Mouse (Mus musculus) forebrain, embryonic 15.5 days (tissue): ENCODE measurements around the gene 4930442H23Rik. TPM values are rescaled to one million over a fixed set of nuclear protein-coding genes. Genes with fewer than 3 reads are reported as not detected.
"Not testable (repeated sequence)": the region's sequence is repeated elsewhere in the genome, so short reads cannot be mapped to it uniquely, and the experiment has no call there.

ENCODE experiments used
- ATAC-seq: fragments of 200-750 bp; cut with Nextera tagmentation; replicated peaks from 2 replicates; pipeline ENCODE4 v1.8.0; 2017; ENCODE audit warnings: mild to moderate bottlenecking, moderate TSS enrichment, moderate library complexity
- H3K27ac ChIP-seq: fragments of 300-500 bp; sonication (generic); replicated peaks from 2 replicates; pipeline ENCODE4 v1.5.1; 2015; ENCODE audit warnings: mild to moderate bottlenecking, inconsistent platforms
- H3K27me3 ChIP-seq: fragments of 300-500 bp; sonication (generic); 2 replicates; pipeline ENCODE4 v1.6.1; 2015; ENCODE audit warnings: inconsistent platforms
- H3K36me3 ChIP-seq: fragments of 300-500 bp; sonication (generic); 2 replicates; pipeline ENCODE4 v1.6.1; 2015; ENCODE audit warnings: mild to moderate bottlenecking, inconsistent platforms
- H3K4me1 ChIP-seq: fragments of 300-500 bp; sonication (generic); 2 replicates; pipeline ENCODE4 v1.6.1; 2015; ENCODE audit warnings: inconsistent platforms
- H3K4me2 ChIP-seq: fragments of 300-500 bp; sonication (generic); replicated peaks from 2 replicates; pipeline ENCODE4 v1.6.1; 2015; ENCODE audit warnings: mild to moderate bottlenecking, inconsistent platforms
- H3K4me3 ChIP-seq: fragments of 300-500 bp; sonication (generic); 2 replicates; pipeline ENCODE4 v1.5.1; 2015; ENCODE audit warnings: mild to moderate bottlenecking, inconsistent platforms
- H3K9ac ChIP-seq: fragments of 300-500 bp; sonication (generic); replicated peaks from 2 replicates; pipeline ENCODE4 v1.6.1; 2015; ENCODE audit warnings: mild to moderate bottlenecking, inconsistent platforms
- H3K9me3 ChIP-seq: fragments of 300-500 bp; sonication (generic); 2 replicates; pipeline ENCODE4 v1.6.1; 2016; ENCODE audit warnings: inconsistent platforms
- WGBS: fragments of 180-500 bp; shearing (Covaris S2); methylation state at CpG from one replicate; pipeline ENCODE4 v1.1.7; 2015; ENCODE audit warnings: mixed read lengths; 5-methylcytosine and 5-hydroxymethylcytosine counted together
- polyA plus RNA-seq: library from polyadenylated mRNA; unstranded; fragments of >200 nt; fragmentation: Nextera tagmentation; extraction: Ambion mirVana; gene quantifications from 2 replicates; pipeline ENCODE4 v1.2.1, GENCODE M21; 2015

4930442H23Rik gene
- polyA plus RNA-seq, 1 experiment from 2014 or later = 0.14 TPM

DNA sequence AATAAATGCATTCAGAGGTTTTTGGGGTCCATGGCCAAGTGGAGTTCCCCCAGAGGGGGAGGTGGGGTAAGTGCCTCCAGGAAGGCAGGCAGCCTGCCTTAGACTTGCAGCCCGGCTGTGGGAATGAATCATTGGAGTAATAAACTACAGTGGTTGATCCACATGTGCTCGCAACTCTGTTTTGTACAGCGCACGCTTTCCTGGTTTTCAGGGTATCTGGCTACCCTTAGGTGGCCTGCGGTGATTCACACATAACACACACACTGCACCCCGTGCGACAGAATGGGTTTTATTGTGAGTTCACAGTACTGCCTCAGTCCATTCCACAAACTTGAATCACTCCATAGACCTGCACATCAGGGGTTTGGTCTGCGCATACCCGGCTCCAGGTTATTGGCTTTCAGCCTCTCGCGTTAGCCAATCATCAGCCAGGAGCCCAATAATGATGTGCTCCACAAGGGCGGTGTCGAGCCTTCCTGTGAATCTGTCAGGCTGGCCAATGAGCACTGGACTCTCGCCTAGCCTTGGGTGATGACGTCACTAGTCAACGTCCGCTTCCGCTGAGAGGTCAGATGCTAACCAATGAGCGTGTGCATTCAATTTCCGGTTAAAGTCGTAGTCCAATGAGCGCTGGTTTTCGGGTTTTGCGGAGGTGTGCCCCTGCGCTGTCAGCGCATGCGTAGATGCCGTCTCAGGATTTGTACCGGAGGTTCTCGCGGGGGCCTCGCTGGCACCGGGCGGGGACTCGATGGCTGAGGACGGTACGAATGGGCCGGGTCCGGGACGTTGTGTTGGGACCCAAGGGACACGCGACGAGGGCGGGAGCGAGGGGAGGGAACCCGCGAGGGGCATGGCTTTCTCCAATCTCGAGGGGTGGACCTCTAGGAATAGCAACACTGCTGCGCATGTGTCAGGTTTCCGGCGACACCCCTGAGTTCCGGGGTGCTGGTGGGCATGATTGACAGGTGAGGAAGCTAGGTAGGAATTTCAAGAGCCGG, 1.0 kb downstream of the 4930442H23Rik start, which contains the start of gene Dapk3:
TSS of gene Dapk3 (plus strand) at position 670 of the 998 bp plus-strand sequence.
- Histone ChIP-seq H3K9ac (peak within 1 kb of the TSS; percentile 67), H3K4me1 (peaks cover 41% of the 10 kb centered on the region), H3K27me3 (no peaks in the 10 kb centered on the region), H3K4me3 (peak within 1 kb of the TSS; percentile 72), H3K4me2 (peak within 1 kb of the TSS; percentile 49), H3K36me3 (peaks cover 66% of the 10 kb centered on the region), H3K9me3 (no peaks in the 10 kb centered on the region), H3K27ac (peak within 1 kb of the TSS; percentile 90)
- ATAC-seq = peak; percentile 93
- 4% methylated on average over 53 of the region's 53 CpGs for WGBS

DNA sequence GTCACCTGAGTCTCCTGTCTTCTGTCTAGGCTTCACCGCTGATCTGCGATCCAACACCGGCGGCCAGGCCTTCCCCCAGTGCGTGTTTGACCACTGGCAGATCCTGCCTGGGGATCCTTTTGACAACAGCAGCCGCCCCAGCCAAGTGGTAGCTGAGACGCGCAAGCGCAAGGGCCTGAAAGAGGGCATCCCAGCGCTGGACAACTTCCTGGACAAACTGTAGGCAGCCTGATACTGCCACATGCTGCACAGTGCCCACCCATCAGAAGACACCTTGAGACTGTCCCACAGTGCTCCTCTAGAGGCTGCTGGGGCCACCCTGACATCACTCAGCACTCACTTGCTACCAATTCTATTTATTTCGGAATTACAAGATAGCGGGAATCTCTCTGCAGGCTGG, 1.8 kb downstream of the 4930442H23Rik start:
- not testable (repeated sequence) for H3K9ac ChIP-seq, ATAC-seq, H3K4me2 ChIP-seq, H3K9me3 ChIP-seq, H3K4me3 ChIP-seq, H3K27me3 ChIP-seq
- Histone ChIP-seq H3K36me3 (peaks cover 67% of the 10 kb centered on the region), H3K4me1 (peaks cover 47% of the 10 kb centered on the region), H3K27ac (peak overlapping the region; percentile 55)
- WGBS = 79% methylated on average over 12 of the region's 12 CpGs

DNA sequence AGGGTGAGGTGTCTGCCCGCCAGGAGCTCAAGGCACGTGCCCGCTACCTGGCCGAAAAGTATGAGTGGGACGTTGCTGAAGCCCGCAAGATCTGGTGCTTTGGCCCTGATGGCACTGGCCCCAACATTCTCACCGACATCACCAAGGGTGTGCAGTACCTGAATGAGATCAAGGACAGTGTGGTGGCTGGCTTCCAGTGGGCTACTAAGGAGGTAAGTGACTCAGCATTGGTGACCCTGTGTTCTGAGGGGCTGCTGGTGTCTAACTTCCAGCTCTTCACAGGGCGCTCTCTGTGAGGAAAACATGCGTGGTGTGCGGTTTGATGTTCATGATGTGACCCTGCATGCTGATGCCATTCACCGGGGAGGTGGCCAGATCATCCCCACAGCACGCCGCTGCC, 2.7 kb downstream of the 4930442H23Rik start:
- 88% methylated on average over 13 of the region's 13 CpGs for WGBS
- peaks cover 49% of the 10 kb centered on the region for H3K4me1 ChIP-seq
- peaks cover 63% of the 10 kb centered on the region for H3K36me3 ChIP-seq

DNA sequence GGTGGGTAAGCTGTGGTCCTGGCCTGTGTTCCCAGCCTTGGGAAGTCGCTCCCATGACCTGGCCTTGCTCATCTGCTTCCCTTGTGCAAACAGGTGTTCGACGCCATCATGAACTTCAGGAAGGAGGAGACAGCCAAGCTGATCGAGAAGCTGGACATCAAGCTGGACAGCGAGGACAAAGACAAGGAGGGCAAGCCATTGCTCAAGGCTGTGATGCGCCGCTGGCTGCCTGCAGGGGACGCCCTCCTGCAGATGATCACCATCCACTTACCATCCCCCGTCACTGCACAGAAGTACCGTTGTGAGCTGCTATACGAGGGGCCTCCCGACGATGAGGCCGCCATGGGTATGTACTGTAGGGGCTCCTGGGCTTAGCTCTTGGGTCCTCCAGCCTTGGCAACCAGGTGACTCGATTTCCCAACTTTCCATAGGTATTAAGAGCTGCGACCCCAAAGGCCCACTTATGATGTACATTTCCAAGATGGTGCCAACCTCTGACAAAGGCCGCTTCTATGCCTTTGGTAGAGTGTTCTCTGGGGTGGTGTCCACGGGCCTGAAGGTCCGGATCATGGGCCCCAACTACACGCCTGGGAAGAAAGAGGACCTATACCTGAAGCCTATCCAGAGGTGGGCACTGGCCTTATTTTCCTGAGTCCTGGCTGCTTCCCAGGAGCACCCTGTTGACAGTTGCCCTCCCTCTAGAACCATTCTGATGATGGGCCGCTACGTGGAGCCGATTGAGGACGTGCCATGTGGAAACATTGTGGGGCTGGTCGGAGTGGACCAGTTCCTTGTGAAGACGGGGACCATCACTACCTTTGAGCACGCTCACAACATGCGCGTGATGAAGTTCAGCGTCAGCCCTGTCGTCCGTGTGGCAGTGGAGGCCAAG, 4.0 kb downstream of the 4930442H23Rik start:
- no peaks in the 10 kb centered on the region for H3K9me3 ChIP-seq
- 91% methylated on average over 32 of the region's 32 CpGs for WGBS
- H3K4me3 ChIP-seq = no peak overlapping the region
- no peak overlapping the region for H3K9ac ChIP-seq
- H3K36me3 ChIP-seq = peaks cover 57% of the 10 kb centered on the region
- no peak for ATAC-seq
- H3K27me3 ChIP-seq = no peaks in the 10 kb centered on the region
- H3K4me1 ChIP-seq = peaks cover 60% of the 10 kb centered on the region
- no peak overlapping the region for H3K4me2 ChIP-seq
- no peak overlapping the region for H3K27ac ChIP-seq

More for the DNA sequence above, 2.7 kb downstream of the 4930442H23Rik start:
- Histone ChIP-seq H3K27ac (no peak overlapping the region), H3K4me3 (no peak overlapping the region), H3K27me3 (no peaks in the 10 kb centered on the region), H3K9ac (no peak overlapping the region), H3K4me2 (no peak overlapping the region), H3K9me3 (no peaks in the 10 kb centered on the region)
- no peak for ATAC-seq

DNA sequence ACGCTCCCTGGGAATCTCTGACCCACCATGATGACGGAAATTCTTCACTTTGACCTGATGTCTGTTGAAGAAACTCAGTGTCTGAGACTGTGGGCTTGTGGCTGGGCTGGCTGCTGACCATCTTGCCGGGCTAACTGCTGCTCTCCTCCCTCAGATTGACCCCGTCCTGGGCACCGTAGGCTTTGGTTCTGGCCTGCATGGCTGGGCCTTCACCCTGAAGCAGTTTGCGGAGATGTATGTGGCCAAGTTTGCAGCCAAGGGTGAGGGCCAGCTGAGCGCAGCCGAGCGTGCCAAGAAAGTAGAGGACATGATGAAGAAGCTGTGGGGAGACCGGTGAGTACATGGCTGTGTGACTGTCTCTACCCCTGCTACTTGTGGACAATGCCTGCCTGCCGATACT, 4.7 kb downstream of the 4930442H23Rik start:
- no peak overlapping the region for H3K4me2 ChIP-seq
- no peak overlapping the region for H3K27ac ChIP-seq
- no peak for ATAC-seq
- H3K4me1 ChIP-seq = peaks cover 62% of the 10 kb centered on the region
- H3K9me3 ChIP-seq = no peaks in the 10 kb centered on the region
- WGBS = 95% methylated on average over 11 of the region's 11 CpGs
- peaks cover 51% of the 10 kb centered on the region for H3K36me3 ChIP-seq
- no peak overlapping the region for H3K4me3 ChIP-seq
- H3K27me3 ChIP-seq = no peaks in the 10 kb centered on the region
- no peak overlapping the region for H3K9ac ChIP-seq

DNA sequence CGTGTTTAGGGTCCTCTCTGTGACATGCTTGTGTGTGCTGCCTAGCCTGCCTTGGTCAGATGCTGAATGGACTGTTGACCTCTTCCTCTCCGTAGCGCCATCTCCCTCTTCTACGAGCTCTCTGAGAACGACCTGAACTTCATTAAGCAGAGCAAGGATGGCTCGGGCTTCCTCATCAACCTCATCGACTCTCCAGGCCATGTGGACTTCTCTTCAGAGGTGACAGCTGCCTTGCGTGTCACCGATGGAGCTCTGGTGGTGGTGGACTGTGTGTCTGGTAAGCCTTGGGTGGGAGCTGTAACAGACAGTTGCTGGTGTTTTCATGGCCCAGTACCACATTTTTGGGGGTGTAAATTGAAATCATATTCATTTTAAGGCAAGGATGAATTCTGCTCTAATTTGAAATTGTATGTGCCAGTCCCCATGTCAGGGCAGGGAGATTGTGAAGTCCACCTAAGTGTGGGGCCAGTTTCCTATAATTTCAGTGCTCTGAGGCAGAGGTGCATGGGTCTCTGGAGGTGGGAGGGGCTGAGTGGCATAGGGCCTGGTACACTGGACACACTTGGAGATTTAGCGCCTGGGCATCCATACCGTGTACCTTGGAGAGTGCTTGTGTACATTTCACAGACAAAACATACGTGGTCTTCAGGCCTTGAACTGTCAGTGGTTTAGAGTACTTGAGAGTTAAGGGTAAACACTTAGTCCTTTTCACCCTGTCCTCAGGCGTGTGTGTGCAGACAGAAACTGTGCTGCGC, 5.5 kb downstream of the 4930442H23Rik start:
- Histone ChIP-seq H3K27ac (no peak overlapping the region), H3K36me3 (peaks cover 51% of the 10 kb centered on the region), H3K4me2 (peak overlapping the region; percentile 74), H3K9me3 (no peaks in the 10 kb centered on the region), H3K4me3 (peak overlapping the region; percentile 79), H3K27me3 (no peaks in the 10 kb centered on the region), H3K9ac (peak overlapping the region; percentile 83), H3K4me1 (peaks cover 64% of the 10 kb centered on the region)
- WGBS = 65% methylated on average over 14 of the region's 14 CpGs
- ATAC-seq = no peak

DNA sequence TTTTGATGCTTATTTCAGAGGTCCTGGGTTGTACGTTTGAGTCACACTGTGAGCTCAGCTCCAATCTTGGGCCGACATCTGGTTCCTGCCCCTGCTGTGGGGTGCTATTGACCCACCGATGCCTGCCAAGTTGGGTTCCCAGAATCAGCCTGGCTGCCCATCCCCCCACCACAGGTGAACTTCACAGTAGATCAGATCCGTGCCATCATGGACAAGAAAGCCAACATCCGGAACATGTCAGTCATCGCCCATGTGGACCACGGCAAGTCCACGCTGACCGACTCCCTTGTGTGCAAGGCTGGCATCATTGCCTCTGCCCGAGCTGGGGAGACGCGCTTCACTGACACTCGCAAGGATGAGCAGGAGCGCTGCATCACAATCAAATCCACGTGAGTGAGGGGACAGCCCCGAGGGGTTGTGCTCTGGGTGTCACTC, 6.1 kb downstream of the 4930442H23Rik start:
- peaks cover 69% of the 10 kb centered on the region for H3K4me1 ChIP-seq
- H3K4me2 ChIP-seq = peak overlapping the region; percentile 74
- 12% methylated on average over 16 of the region's 16 CpGs for WGBS
- peak overlapping the region; percentile 79 for H3K4me3 ChIP-seq
- ATAC-seq = no peak
- H3K27ac ChIP-seq = peak overlapping the region; percentile 92; the same call in 1 of the 2 replicates
- no peaks in the 10 kb centered on the region for H3K9me3 ChIP-seq
- H3K27me3 ChIP-seq = no peaks in the 10 kb centered on the region
- H3K36me3 ChIP-seq = peaks cover 51% of the 10 kb centered on the region
- peak overlapping the region; percentile 83 for H3K9ac ChIP-seq

DNA sequence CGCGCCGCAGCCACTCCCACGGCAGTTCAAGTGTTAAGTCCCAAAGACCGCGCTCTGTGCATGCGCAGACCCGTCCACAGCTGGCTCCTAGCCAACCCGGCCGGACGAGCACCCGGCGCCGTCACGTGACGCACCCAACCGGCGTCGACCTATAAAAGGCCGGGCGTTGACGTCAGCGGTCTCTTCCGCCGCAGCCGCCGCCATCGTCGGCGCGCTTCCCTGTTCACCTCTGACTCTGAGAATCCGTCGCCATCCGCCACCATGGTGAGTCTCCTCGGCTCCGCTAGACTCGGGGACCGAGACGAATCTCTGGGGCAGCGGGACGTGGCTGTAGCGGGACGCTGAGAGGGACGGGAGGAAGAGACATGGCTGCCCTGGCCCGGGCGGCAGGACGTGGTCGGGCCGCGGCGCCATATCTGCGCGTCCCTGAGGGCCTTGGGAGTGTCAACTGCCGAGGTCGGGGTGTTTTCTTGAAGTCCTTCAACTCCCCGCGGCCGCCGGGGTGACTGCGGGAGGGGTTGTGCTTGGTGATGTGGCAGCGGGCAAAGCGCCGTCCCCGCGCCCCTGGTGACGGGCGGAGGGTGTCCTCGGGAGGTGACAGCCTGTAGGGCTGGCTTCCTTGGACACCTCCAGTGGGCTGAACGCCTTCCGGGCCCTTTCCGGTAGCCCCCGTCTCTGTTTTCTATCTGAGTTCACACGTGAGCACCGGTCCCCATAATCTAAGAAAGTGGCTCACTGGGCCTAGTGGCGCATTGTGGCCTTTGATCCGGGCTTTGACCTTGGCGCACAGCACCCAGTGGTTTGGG, 7.0 kb downstream of the 4930442H23Rik start, which contains the start of gene Eef2:
TSS of gene Eef2 (plus strand) at position 166 of the 806 bp plus-strand sequence.
- H3K4me2 ChIP-seq = peak within 1 kb of the TSS; percentile 74
- WGBS = under 1% methylated on average over 77 of the region's 77 CpGs
- peak within 1 kb of the TSS; percentile 92 for H3K27ac ChIP-seq
- H3K9ac ChIP-seq = peak within 1 kb of the TSS; percentile 83
- H3K4me1 ChIP-seq = peaks cover 61% of the 10 kb centered on the region
- peaks cover 42% of the 10 kb centered on the region for H3K36me3 ChIP-seq
- ATAC-seq = peak; percentile 74
- peak within 1 kb of the TSS; percentile 79 for H3K4me3 ChIP-seq
- H3K9me3 ChIP-seq = no peaks in the 10 kb centered on the region
- H3K27me3 ChIP-seq = no peaks in the 10 kb centered on the region

DNA sequence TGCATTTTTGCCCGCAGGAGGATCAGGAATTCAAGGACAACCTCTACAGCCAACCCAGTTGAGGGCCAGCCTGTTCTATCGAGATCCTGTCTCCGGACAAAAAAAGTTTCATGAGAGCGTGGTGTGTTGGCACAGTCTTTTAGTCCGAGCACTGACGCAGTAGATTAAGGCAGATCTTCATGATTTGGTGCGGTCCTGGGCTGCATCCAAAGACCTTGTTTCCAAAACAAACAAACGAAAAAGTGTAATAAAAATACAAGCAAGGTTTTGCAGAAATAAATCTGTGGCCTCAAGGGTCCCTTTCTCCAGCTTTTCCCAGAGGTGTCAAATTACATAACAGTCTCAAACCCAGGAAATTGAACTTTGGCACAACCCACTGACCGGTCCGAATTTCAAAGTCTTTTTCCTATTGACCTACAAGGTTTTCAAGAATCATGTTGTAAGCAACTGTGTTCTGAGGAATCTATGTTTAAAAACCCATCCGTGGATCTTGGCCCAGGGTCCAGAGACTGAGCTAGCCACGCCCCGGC, 7.6 kb downstream of the 4930442H23Rik start:
- Histone ChIP-seq H3K4me1 (peaks cover 60% of the 10 kb centered on the region), H3K36me3 (peaks cover 35% of the 10 kb centered on the region), H3K9me3 (no peaks in the 10 kb centered on the region), H3K4me3 (peak overlapping the region; percentile 79), H3K9ac (peak overlapping the region; percentile 25; the same call in 1 of the 2 replicates), H3K4me2 (peak overlapping the region; percentile 74), H3K27ac (peak overlapping the region; percentile 92), H3K27me3 (no peaks in the 10 kb centered on the region)
- ATAC-seq = no peak
- 6% methylated on average over 13 of the region's 13 CpGs for WGBS

DNA sequence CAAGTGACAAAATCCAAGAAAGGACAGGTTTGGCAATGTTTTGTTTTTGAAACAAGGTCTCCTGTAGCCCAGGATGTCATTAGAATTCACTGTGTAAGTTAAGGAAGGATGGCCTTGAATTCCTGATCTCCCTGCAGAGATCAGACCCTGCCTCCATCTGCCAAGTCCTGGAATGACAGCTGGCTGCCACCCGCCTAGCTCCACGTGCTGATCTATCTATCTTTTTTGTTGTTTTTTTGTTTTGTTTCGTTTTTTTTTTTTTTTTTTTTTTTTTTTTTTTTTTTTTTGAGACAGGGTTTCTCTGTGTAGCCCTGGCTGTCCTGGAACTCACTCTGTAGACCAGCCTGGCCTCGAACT, 8.3 kb downstream of the 4930442H23Rik start:
- Histone ChIP-seq H3K4me2 (peak overlapping the region; percentile 74), H3K4me1 (peaks cover 58% of the 10 kb centered on the region), H3K9ac (peak overlapping the region; percentile 54), H3K36me3 (peaks cover 29% of the 10 kb centered on the region), H3K27ac (peak overlapping the region; percentile 92), H3K4me3 (peak overlapping the region; percentile 36)
- not testable (repeated sequence) for H3K9me3 ChIP-seq, ATAC-seq, H3K27me3 ChIP-seq
- WGBS = 7% methylated on average over 4 of the region's 4 CpGs
